Mouse (Mus musculus): ENCODE results near the gene Tmem120b. TPM values are rescaled to one million over a fixed set of nuclear protein-coding genes. Genes with fewer than 3 reads are reported as not detected.
A peak's percentile ranks its signal among the peaks of the same experiment; 100 is the strongest.

The Tmem120b gene
- total and polyA plus RNA-seq, 3 experiments, result 5.6 to 6.8 TPM; not detected in 1

DNA sequence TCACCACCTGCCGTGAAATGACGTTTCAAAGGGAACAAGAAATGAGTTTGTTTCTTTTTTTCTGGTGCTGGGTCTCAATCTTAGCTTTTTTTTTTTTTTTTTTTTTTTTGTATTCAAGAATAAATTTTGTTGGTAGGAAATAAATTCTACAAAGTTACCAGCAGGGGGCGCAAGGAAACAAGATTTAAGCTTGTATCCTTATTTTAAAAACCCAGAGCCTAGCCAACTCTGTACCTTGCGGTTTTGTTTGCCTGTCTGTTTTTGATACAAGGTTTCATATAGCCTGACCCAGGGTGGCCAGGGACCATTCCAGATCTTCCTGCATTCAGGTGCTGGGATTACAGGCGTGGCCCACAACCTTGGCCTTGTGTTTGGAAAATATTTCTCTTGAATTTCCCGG is 4.0 kb upstream of the Tmem120b start:
- no peaks in the 10 kb centered on the region for H3K9me3 ChIP-seq (replicated peaks; ENCODE audit: insufficient read depth, low read length)
- DNase-seq (ENCODE audit: low read depth, low spot score), result peak; percentile 95
- peaks cover 0 to 11% of the 10 kb centered on the region in 2 experiments; a peak in 2 of 4 replicates for H3K36me3 ChIP-seq (ENCODE audit: control insufficient read depth in 1 of 2, insufficient read depth in 2 of 2, low read length in 2 of 2)
- peak; percentile 88 for TF ChIP-seq ZC3H11A (IDR thresholded peaks at IDR 0.05; ENCODE audit: low read depth, low read length)
- TF ChIP-seq ZNF384 (IDR thresholded peaks at IDR 0.05; ENCODE audit: low read depth, low read length), result peak; percentile 98
- TF ChIP-seq BHLHE40 (IDR thresholded peaks at IDR 0.05; ENCODE audit: borderline replicate concordance, low read depth, low read length), result 0 out of 2 replicates have a peak, but pooled peaks have one; percentile 13
- peak; percentile 53 for TF ChIP-seq SIN3A (IDR thresholded peaks at IDR 0.05; ENCODE audit: low read length)
- no peak for TF ChIP-seq POLR2A (IDR thresholded peaks at IDR 0.05; ENCODE audit: control insufficient read depth in 1 of 2, insufficient read depth in 1 of 2, low read depth in 1 of 2, low read length in 2 of 2, poor library complexity in 1 of 2)
- no peak for TF ChIP-seq TCF12 (IDR thresholded peaks at IDR 0.05; ENCODE audit: low read depth, low read length)
- 0 out of 2 replicates have a peak, but pooled peaks have one; percentile 27 for TF ChIP-seq HCFC1 (IDR thresholded peaks at IDR 0.05; ENCODE audit: low read depth, low read length)
- peak; percentile 88 for TF ChIP-seq RAD21 (IDR thresholded peaks at IDR 0.05; ENCODE audit: low read depth, low read length)
- peak; percentile 82 for TF ChIP-seq SMC3 (IDR thresholded peaks at IDR 0.05; ENCODE audit: low read depth, low read length)
- TF ChIP-seq CTCF (IDR thresholded peaks at IDR 0.05 in 2 of 3, conservative IDR thresholded peaks at IDR 0.05 in 1 of 3; ENCODE audit: control insufficient read depth in 1 of 3, insufficient read depth in 1 of 3, low read depth in 2 of 3, low read length in 3 of 3, poor library complexity in 1 of 3, severe bottlenecking in 1 of 3), result peak; percentile 25 to 78 (median 30); a peak in 4 of 6 replicates
- no peak for TF ChIP-seq EP300 (IDR thresholded peaks at IDR 0.05; ENCODE audit: low read depth in 1 of 2, low read length in 2 of 2)
- peak; percentile 29; the same call in 1 of the 2 replicates for TF ChIP-seq ZKSCAN1 (IDR thresholded peaks at IDR 0.05; ENCODE audit: low read depth, low read length)
- TF ChIP-seq TAL1 (IDR thresholded peaks at IDR 0.05; ENCODE audit: low read length), result no peak
- no peak for TF ChIP-seq UBTF (IDR thresholded peaks at IDR 0.05; ENCODE audit: borderline replicate concordance, insufficient read depth, low read depth, low read length)
- 0 out of 2 replicates have a peak, but pooled peaks have one; percentile 29 for TF ChIP-seq MYC (IDR thresholded peaks at IDR 0.05; ENCODE audit: low read depth, low read length)
- no peak overlapping the region for H3K4me3 ChIP-seq (ENCODE audit: control insufficient read depth in 1 of 2, insufficient read depth in 1 of 2, low read depth in 2 of 2, low read length in 2 of 2)
- peaks cover 0 to 13% of the 10 kb centered on the region in 2 experiments; a peak in 2 of 4 replicates for H3K4me1 ChIP-seq (ENCODE audit: control insufficient read depth in 1 of 2, insufficient read depth in 2 of 2, low read length in 2 of 2)
- H3K27ac ChIP-seq (ENCODE audit: control insufficient read depth, low read depth, low read length), result no peak overlapping the region
- peak overlapping the region; percentile 42 for H3K9ac ChIP-seq (ENCODE audit: control insufficient read depth, low read depth, low read length, poor library complexity, severe bottlenecking)
- H3K79me2 ChIP-seq (ENCODE audit: control insufficient read depth, insufficient read depth, low read length, poor library complexity), result no peaks in the 10 kb centered on the region
- no peaks in the 10 kb centered on the region for H3K27me3 ChIP-seq (ENCODE audit: control insufficient read depth in 1 of 2, insufficient read depth in 2 of 2, low read length in 2 of 2)

- Histone ChIP-seq H3K9me3 (replicated peaks; ENCODE audit: insufficient read depth, low read length) (no peaks in the 10 kb centered on the region), H3K79me2 (ENCODE audit: control insufficient read depth, insufficient read depth, low read length, poor library complexity) (no peaks in the 10 kb centered on the region), H3K36me3 (ENCODE audit: control insufficient read depth in 1 of 2, insufficient read depth in 2 of 2, low read length in 2 of 2) (peaks cover 0 to 4% of the 10 kb centered on the region in 2 experiments; a peak in 1 of 4 replicates), H3K27me3 (ENCODE audit: control insufficient read depth in 1 of 2, insufficient read depth in 2 of 2, low read length in 2 of 2) (no peaks in the 10 kb centered on the region), H3K9ac (ENCODE audit: control insufficient read depth, low read depth, low read length, poor library complexity, severe bottlenecking) (peak overlapping the region; percentile 49), H3K27ac (ENCODE audit: control insufficient read depth, low read depth, low read length) (peak overlapping the region; percentile 58), H3K4me1 (ENCODE audit: control insufficient read depth in 1 of 2, insufficient read depth in 2 of 2, low read length in 2 of 2) (peaks cover 0 to 6% of the 10 kb centered on the region in 2 experiments; a peak in 1 of 4 replicates), H3K4me3 (ENCODE audit: control insufficient read depth in 1 of 2, insufficient read depth in 1 of 2, low read depth in 2 of 2, low read length in 2 of 2) (0 out of 4 replicates have a peak overlapping the region, but pooled peaks have one; percentile 1 to 18)
- peak; percentile 94 for DNase-seq (ENCODE audit: low read depth, low spot score)
- TF ChIP-seq NRF1 (IDR thresholded peaks at IDR 0.05; ENCODE audit: insufficient read depth, low read depth, low read length, poor library complexity, severe bottlenecking) (no peak), SMC3 (IDR thresholded peaks at IDR 0.05; ENCODE audit: low read depth, low read length) (peak; percentile 67), ZNF384 (IDR thresholded peaks at IDR 0.05; ENCODE audit: low read depth, low read length) (no peak), POLR2A (IDR thresholded peaks at IDR 0.05; ENCODE audit: control insufficient read depth in 1 of 2, insufficient read depth in 1 of 2, low read depth in 1 of 2, low read length in 2 of 2, poor library complexity in 1 of 2) (peak in 1 of 2 experiments; percentile 74; a peak in 2 of 4 replicates), ZMIZ1 (IDR thresholded peaks at IDR 0.05; ENCODE audit: low read depth, low read length) (peak; percentile 69; the same call in 1 of the 2 replicates), SIN3A (IDR thresholded peaks at IDR 0.05; ENCODE audit: low read length) (peak; percentile 50), ELF1 (IDR thresholded peaks at IDR 0.05; ENCODE audit: low read depth, low read length) (peak; percentile 65; the same call in 1 of the 2 replicates), GATA1 (IDR thresholded peaks at IDR 0.05; ENCODE audit: low read depth, low read length) (no peak), MXI1 (IDR thresholded peaks at IDR 0.05; ENCODE audit: low read depth, low read length) (peak; percentile 37; the same call in 1 of the 2 replicates), EP300 (IDR thresholded peaks at IDR 0.05; ENCODE audit: low read depth in 1 of 2, low read length in 2 of 2) (no peak), E2F4 (IDR thresholded peaks at IDR 0.05; ENCODE audit: borderline replicate concordance, low read depth, low read length) (no peak), CHD1 (IDR thresholded peaks at IDR 0.05; ENCODE audit: low read depth, low read length) (no peak), MEF2A (IDR thresholded peaks at IDR 0.05; ENCODE audit: extremely low read depth, insufficient replicate concordance, low read depth, low read length, poor library complexity, severe bottlenecking) (no peak), BHLHE40 (IDR thresholded peaks at IDR 0.05; ENCODE audit: borderline replicate concordance, low read depth, low read length) (no peak), JUND (IDR thresholded peaks at IDR 0.05; ENCODE audit: low read depth, low read length) (no peak), MAFK (IDR thresholded peaks at IDR 0.05; ENCODE audit: borderline replicate concordance, low read depth, low read length) (no peak), CTCF (IDR thresholded peaks at IDR 0.05 in 2 of 3, conservative IDR thresholded peaks at IDR 0.05 in 1 of 3; ENCODE audit: control insufficient read depth in 1 of 3, insufficient read depth in 1 of 3, low read depth in 2 of 3, low read length in 3 of 3, poor library complexity in 1 of 3, severe bottlenecking in 1 of 3) (peak; percentile 6 to 85 (median 47); a peak in 4 of 6 replicates), UBTF (IDR thresholded peaks at IDR 0.05; ENCODE audit: borderline replicate concordance, insufficient read depth, low read depth, low read length) (no peak), TBP (IDR thresholded peaks at IDR 0.05; ENCODE audit: low read depth, low read length) (peak; percentile 79), POLR2AphosphoS2 (IDR thresholded peaks at IDR 0.05; ENCODE audit: low read length) (no peak)
Measured at GRCm38 (mm10) chr5:123067395-123067995, 720 bp upstream of the Tmem120b start.
